10 mouse cellular contexts compared by ENCODE assay signal in the genomic region with DNA sequence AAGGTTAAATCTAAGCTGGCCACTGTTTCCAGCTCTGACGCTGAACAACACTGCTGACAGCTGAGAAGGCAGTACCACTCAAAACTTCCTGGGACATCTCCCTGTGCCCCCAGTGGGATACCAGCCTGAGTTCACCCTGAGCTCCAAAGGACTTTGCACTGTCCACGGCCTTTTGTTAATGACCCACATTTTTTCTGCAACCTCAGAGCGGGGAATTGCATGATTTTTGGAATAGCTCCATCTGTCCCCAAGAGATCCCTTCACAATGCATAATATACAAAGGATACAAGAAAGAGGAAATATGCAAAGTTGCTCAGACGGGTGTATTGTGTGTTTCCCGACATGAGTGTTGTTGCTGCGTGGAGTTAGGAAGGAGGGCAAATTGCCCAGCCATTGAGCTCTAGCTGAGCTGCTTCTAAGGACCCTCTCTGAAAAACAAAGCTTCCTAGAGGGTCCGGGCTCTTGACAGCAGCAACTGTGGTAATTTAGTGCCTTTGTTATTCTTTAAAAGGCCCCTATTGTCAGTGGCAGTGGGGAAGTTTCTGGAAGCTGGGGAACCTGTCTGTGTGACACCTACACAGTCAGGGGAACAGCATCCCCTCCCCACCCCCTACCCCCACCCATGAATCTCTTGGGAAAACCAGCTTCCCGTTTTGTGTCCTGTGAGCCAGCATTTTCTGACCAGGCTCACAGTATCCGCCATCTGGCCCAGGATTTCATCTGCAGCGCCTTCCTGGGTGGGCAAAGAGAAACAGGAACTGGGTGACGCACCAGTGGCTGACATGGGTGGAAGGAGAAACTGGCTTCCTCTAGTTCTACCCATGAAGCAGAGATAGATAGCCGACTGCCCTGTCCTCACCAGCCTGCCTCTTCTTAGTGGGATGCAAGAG.
DNase-seq lines count a peak whose midpoint lies in the region; ATAC-seq and TF ChIP-seq lines count a peak whose summit lies in the region.
"Had no signal": no experiment of that assay in that cellular context is flagged by ENCODE, and none has a peak within 500 bp of the region (broad histone marks: within the 10 kb centered on the region; RNA-seq: fewer than 3 reads in every experiment).

No protein-coding gene starts in this region.

- peak overlapping the region; percentile 39; the same call in 1 of the 2 replicates for H3K27ac ChIP-seq in neural tube, embryonic 13.5 days (replicated peaks)
- H3K27ac ChIP-seq in neural tube, embryonic 15.5 days (replicated peaks) = no peak overlapping the region
- 0 out of 2 replicates have a peak overlapping the region, but pooled peaks have one; percentile 14 for H3K27ac ChIP-seq in forebrain, embryonic 12.5 days
- H3K27ac ChIP-seq in lung, postnatal 0 days (ENCODE audit: low read length) = peak overlapping the region; percentile 16; the same call in 1 of the 2 replicates
- H3K27ac ChIP-seq: heart, embryonic 13.5 days; liver, embryonic 14.5 days had no signal

- intact Hi-C loops in gastrocnemius, postnatal 14 days (cut with DNase I; ENCODE audit: low total_unique reads) = no loop called here

- peak; percentile 38 for DNase-seq in lung, postnatal 0 days (ENCODE audit: low spot score)
- peak; percentile 91 for DNase-seq in splenic B cell, adult 2 months (ENCODE audit: low read depth, low spot score)
- DNase-seq in gastrocnemius, postnatal 14 days = no peak
- DNase-seq in adrenal gland, postnatal 25 days = no peak
- DNase-seq: thymus, adult 18-20 months had no signal

- H3K9me3 ChIP-seq in neural tube, embryonic 13.5 days = no peaks in the 10 kb centered on the region
- H3K9me3 ChIP-seq in neural tube, embryonic 15.5 days (replicated peaks) = no peaks in the 10 kb centered on the region
- H3K9me3 ChIP-seq in forebrain, embryonic 12.5 days = no peaks in the 10 kb centered on the region
- H3K9me3 ChIP-seq in lung, postnatal 0 days (ENCODE audit: low read length) = no peaks in the 10 kb centered on the region
- H3K9me3 ChIP-seq: heart, embryonic 13.5 days had no signal

- H3K36me3 ChIP-seq in neural tube, embryonic 13.5 days = no peaks in the 10 kb centered on the region
- H3K36me3 ChIP-seq in neural tube, embryonic 15.5 days = no peaks in the 10 kb centered on the region
- no peaks in the 10 kb centered on the region for H3K36me3 ChIP-seq in forebrain, embryonic 12.5 days (replicated peaks)
- H3K36me3 ChIP-seq in lung, postnatal 0 days (ENCODE audit: insufficient read depth, low read length) = no peaks in the 10 kb centered on the region
- H3K36me3 ChIP-seq in splenic B cell, adult 2 months (ENCODE audit: control insufficient read depth, insufficient read depth, low read length, poor library complexity, severe bottlenecking) = no peaks in the 10 kb centered on the region
- H3K36me3 ChIP-seq: heart, embryonic 13.5 days had no signal

- H3K27me3 ChIP-seq in neural tube, embryonic 13.5 days = no peaks in the 10 kb centered on the region; the same call in 1 of the 2 replicates
- no peaks in the 10 kb centered on the region for H3K27me3 ChIP-seq in neural tube, embryonic 15.5 days (replicated peaks)
- H3K27me3 ChIP-seq in forebrain, embryonic 12.5 days = no peaks in the 10 kb centered on the region
- H3K27me3 ChIP-seq in lung, postnatal 0 days (replicated peaks; ENCODE audit: insufficient read depth, low read length) = no peaks in the 10 kb centered on the region
- no peaks in the 10 kb centered on the region for H3K27me3 ChIP-seq in splenic B cell, adult 2 months (ENCODE audit: control insufficient read depth, insufficient read depth, low read length, poor library complexity, severe bottlenecking)
- H3K27me3 ChIP-seq: heart, embryonic 13.5 days had no signal

- TF ChIP-seq CTCF in lung, postnatal 0 days (IDR thresholded peaks at IDR 0.05) = no peak

- peaks cover 16% of the 10 kb centered on the region for H3K4me1 ChIP-seq in neural tube, embryonic 13.5 days (replicated peaks)
- H3K4me1 ChIP-seq in neural tube, embryonic 15.5 days = peaks cover 9% of the 10 kb centered on the region
- peaks cover 15% of the 10 kb centered on the region for H3K4me1 ChIP-seq in forebrain, embryonic 12.5 days
- peaks cover 12% of the 10 kb centered on the region for H3K4me1 ChIP-seq in lung, postnatal 0 days (ENCODE audit: insufficient read depth, low read depth, low read length)

- no peak; the same call in 1 of the 2 replicates for ATAC-seq in neural tube, embryonic 13.5 days (ENCODE audit: low read depth)
- no peak; the same call in 1 of the 2 replicates for ATAC-seq in neural tube, embryonic 15.5 days (ENCODE audit: low FRiP score)
- ATAC-seq in forebrain, embryonic 12.5 days (ENCODE audit: low FRiP score) = no peak; the same call in 1 of the 2 replicates
- peak; percentile 32; the same call in 1 of the 2 replicates for ATAC-seq in lung, postnatal 0 days

- TF ChIP-seq EP300 in lung, postnatal 0 days (IDR thresholded peaks at IDR 0.05) = no peak

- 26% methylated on average over 12 of the region's 12 CpGs for WGBS in neural tube, embryonic 13.5 days
- 27% methylated on average over 12 of the region's 12 CpGs for WGBS in neural tube, embryonic 15.5 days
- 32% methylated on average over 12 of the region's 12 CpGs for WGBS in forebrain, embryonic 12.5 days
- 45% methylated on average over 12 of the region's 12 CpGs for WGBS in lung, postnatal 0 days

- no peak overlapping the region for H3K4me2 ChIP-seq in neural tube, embryonic 13.5 days
- H3K4me2 ChIP-seq in neural tube, embryonic 15.5 days = no peak overlapping the region
- no peak overlapping the region; the same call in 1 of the 2 replicates for H3K4me2 ChIP-seq in forebrain, embryonic 12.5 days
- no peak overlapping the region for H3K4me2 ChIP-seq in lung, postnatal 0 days (replicated peaks; ENCODE audit: low read depth, low read length)
- H3K4me2 ChIP-seq: heart, embryonic 13.5 days had no signal

- H3K9ac ChIP-seq in neural tube, embryonic 13.5 days = no peak overlapping the region
- no peak overlapping the region for H3K9ac ChIP-seq in neural tube, embryonic 15.5 days (replicated peaks)
- H3K9ac ChIP-seq in forebrain, embryonic 12.5 days = no peak overlapping the region; the same call in 1 of the 2 replicates
- H3K9ac ChIP-seq in lung, postnatal 0 days (replicated peaks; ENCODE audit: low read depth) = no peak overlapping the region
- H3K9ac ChIP-seq: heart, embryonic 13.5 days; liver, embryonic 14.5 days had no signal

- no peak overlapping the region for H3K4me3 ChIP-seq in neural tube, embryonic 13.5 days
- no peak overlapping the region for H3K4me3 ChIP-seq in neural tube, embryonic 15.5 days (replicated peaks)
- no peak overlapping the region for H3K4me3 ChIP-seq in forebrain, embryonic 12.5 days (replicated peaks)
- H3K4me3 ChIP-seq in lung, postnatal 0 days (ENCODE audit: low read depth, low read length) = no peak overlapping the region
- H3K4me3 ChIP-seq: heart, embryonic 13.5 days had no signal

Comparison
In these comparisons a context has a peak if more than half of its experiments do, and no peak if none do; other contexts are left out.
1. DNase-seq: peak in lung, postnatal 0 days (single experiment) and splenic B cell, adult 2 months (single experiment); none in gastrocnemius, postnatal 14 days (single experiment) and adrenal gland, postnatal 25 days (single experiment).